Mouse (Mus musculus) stomach, embryonic 14.5 days (tissue): Measurements from ENCODE around the gene Gm21883. TPM values are rescaled to one million over a fixed set of nuclear protein-coding genes. Genes with fewer than 3 reads are reported as not detected.
"Not testable (repeated sequence)": the region's sequence is repeated elsewhere in the genome, so short reads cannot be mapped to it uniquely, and the experiment has no call there.

Source experiments
- ATAC-seq: fragments of 200-750 bp; cut with Nextera tagmentation; 2 replicates; pipeline ENCODE4 v1.8.0; 2017; ENCODE audit warnings: low read depth, moderate TSS enrichment; ENCODE audit not compliant: insufficient number of reproducible peaks, insufficient read depth, low FRiP score
- H3K27ac ChIP-seq: fragments of 300-500 bp; sonication (generic); 2 replicates; pipeline ENCODE4 v1.5.1; 2014; ENCODE audit warnings: mild to moderate bottlenecking, low read length, moderate library complexity, mixed read lengths
- H3K27me3 ChIP-seq: fragments of 300-500 bp; sonication (generic); 2 replicates; pipeline ENCODE4 v1.6.1; 2014; ENCODE audit warnings: low read length, control low read depth, mixed read lengths; ENCODE audit not compliant: control insufficient read depth, insufficient read depth
- H3K36me3 ChIP-seq: fragments of 300-500 bp; sonication (generic); 2 replicates; pipeline ENCODE4 v1.6.1; 2014; ENCODE audit warnings: mild to moderate bottlenecking, control low read depth, low read length, moderate library complexity, mixed read lengths; ENCODE audit not compliant: control insufficient read depth, insufficient read depth
- H3K4me1 ChIP-seq: fragments of 300-500 bp; sonication (generic); 2 replicates; pipeline ENCODE4 v1.6.1; 2014; ENCODE audit warnings: low read length, control low read depth, mixed read lengths; ENCODE audit not compliant: control insufficient read depth, insufficient read depth
- H3K4me2 ChIP-seq: fragments of 300-500 bp; sonication (generic); replicated peaks from 2 replicates; pipeline ENCODE4 v1.6.1; 2014; ENCODE audit warnings: low read depth, low read length, control low read depth
- H3K4me3 ChIP-seq: fragments of 300-500 bp; sonication (generic); 2 replicates; pipeline ENCODE4 v1.5.1; 2014; ENCODE audit warnings: low read depth, low read length, control low read depth
- H3K9ac ChIP-seq: fragments of 300-500 bp; sonication (generic); replicated peaks from 2 replicates; pipeline ENCODE4 v1.6.1; 2014; ENCODE audit warnings: low read depth, mild to moderate bottlenecking, control low read depth, low read length, moderate library complexity, mixed read lengths
- H3K9me3 ChIP-seq: fragments of 300-500 bp; sonication (generic); 2 replicates; pipeline ENCODE4 v1.6.1; 2016; ENCODE audit warnings: low read depth, low read length, control low read depth; ENCODE audit not compliant: control insufficient read depth
- WGBS: fragments of 180-500 bp; shearing (Covaris S2); extraction: QIAGEN DNeasy Blood & Tissue Kit; methylation state at CpG from one replicate; pipeline ENCODE4 v1.1.7; 2014; 5-methylcytosine and 5-hydroxymethylcytosine counted together
- polyA plus RNA-seq: library from polyadenylated mRNA; unstranded; fragments of >200 nt; fragmentation: Nextera tagmentation; extraction: Ambion mirVana; gene quantifications from 2 replicates; pipeline ENCODE4 v1.2.1, GENCODE M21; 2014

Gm21883 gene
- not detected in 2 replicates for polyA plus RNA-seq

DNA sequence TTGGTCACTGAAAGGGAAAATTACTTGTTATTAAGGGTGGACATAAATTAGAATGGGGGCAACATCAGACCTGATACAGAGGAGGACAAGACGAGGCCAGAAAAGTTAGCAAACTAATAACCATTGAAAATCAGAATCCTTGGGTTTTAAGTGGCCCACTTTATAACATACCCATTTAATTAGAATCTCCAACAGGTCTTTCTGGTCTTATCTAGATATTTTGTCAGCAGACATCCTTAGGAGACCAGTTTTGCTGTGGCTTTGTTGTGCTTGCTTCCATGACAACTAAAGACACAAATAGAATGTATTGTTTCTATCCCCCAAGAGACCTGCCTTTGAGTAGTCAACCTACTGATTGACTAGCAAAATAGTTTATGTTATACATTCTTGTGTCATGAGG, at the start of gene Gm21883:
Gene Gm21883 (minus strand): TSS at position 101 of the 400 bp plus-strand sequence.
- not testable (repeated sequence) for H3K27me3 ChIP-seq, H3K36me3 ChIP-seq, H3K9me3 ChIP-seq, H3K4me1 ChIP-seq, H3K4me3 ChIP-seq, ATAC-seq, H3K27ac ChIP-seq, H3K4me2 ChIP-seq, H3K9ac ChIP-seq
- WGBS: no CpG with 5 or more reads among the region's 1 CpGs

DNA sequence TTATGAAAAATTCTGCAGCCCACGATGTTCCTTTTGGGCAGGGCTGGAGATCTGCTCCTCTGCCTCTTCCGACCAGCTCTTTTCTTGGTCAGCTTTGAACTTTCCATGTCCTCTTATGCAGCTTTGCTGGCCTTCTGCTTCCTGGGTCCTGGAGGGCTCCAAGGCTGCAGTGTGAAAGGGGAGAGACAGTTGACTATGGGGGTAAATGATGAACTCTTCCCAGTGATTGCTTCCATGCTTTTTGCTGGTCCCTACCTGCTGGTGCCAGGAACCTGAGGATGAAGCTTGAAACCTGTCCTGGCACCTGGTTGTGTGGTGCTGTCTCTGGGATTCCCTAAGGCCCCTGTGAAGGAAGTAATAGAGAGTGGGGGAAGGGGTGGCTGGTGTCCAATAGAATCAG, 44.7 kb upstream of the Gm21883 start, which contains the start of gene Spin2e:
Gene Spin2e (minus strand): TSS at position 101 of the 400 bp plus-strand sequence.
- H3K27ac ChIP-seq, H3K4me3 ChIP-seq, ATAC-seq, H3K4me1 ChIP-seq, H3K36me3 ChIP-seq, H3K9me3 ChIP-seq, H3K27me3 ChIP-seq, H3K4me2 ChIP-seq, H3K9ac ChIP-seq: not testable (repeated sequence)
- 83% methylated on average over 1 of the region's 2 CpGs for WGBS

Other genes with a start within 250 kb of the Gm21883 start
- not detected in 2 replicates for gene Btbd35f26, start 237.8 kb downstream of the Gm21883 start, polyA plus RNA-seq
- gene Btbd35f19, start 190.4 kb downstream of the Gm21883 start, polyA plus RNA-seq: not detected in 2 replicates
- gene Spin2e, start 44.6 kb upstream of the Gm21883 start, polyA plus RNA-seq: not detected in 2 replicates
- not detected in 2 replicates for gene Btbd35f25, start 142.9 kb upstream of the Gm21883 start, polyA plus RNA-seq